Mouse (Mus musculus) lung, adult 2 months (tissue): ENCODE data around the gene Polg.

Experiments
- CTCF ChIP-seq: fragments of 200-500 bp; IDR thresholded peaks from 2 replicates; pipeline ENCODE4 v1.5.1; 2011; ENCODE audit warnings: mild to moderate bottlenecking, low read length, control low read depth; ENCODE audit not compliant: insufficient read depth
- POLR2A ChIP-seq: fragments of 200-500 bp; IDR thresholded peaks from 2 replicates; pipeline ENCODE4 v1.6.1; 2011; ENCODE audit warnings: low read depth, mild to moderate bottlenecking, control low read depth, low read length, borderline replicate concordance; ENCODE audit errors: extremely low read depth

- TF ChIP-seq CTCF, result no peak
- no peak for TF ChIP-seq POLR2A
Measured at GRCm38 (mm10) chr7:79398426-79398825, 67.7 kb downstream of the Polg start.
